Mouse (Mus musculus): ENCODE measurements around the gene Gm1113.

GRCm38 (mm10) chr9:35539001-35539750 lies 21.1 kb upstream of the Gm1113 start:
- no peak for TF ChIP-seq CTCF (IDR thresholded peaks at IDR 0.05; ENCODE audit: low read depth, low read length)
- TF ChIP-seq TAL1 (conservative IDR thresholded peaks at IDR 0.05; ENCODE audit: low read depth, low read length): no peak
- no peak for TF ChIP-seq GATA2 (IDR thresholded peaks at IDR 0.05; ENCODE audit: borderline replicate concordance, low read depth, low read length)
- TF ChIP-seq GATA1 (IDR thresholded peaks at IDR 0.05; ENCODE audit: borderline replicate concordance, low read length): no peak
